Mouse (Mus musculus) thymus, adult 2 months (tissue): ENCODE measurements around the gene Zkscan5.

Source experiments
- CTCF ChIP-seq: fragments of 200-500 bp; IDR thresholded peaks from 2 replicates; pipeline ENCODE4 v1.5.1; 2012; ENCODE audit warnings: mild to moderate bottlenecking, control low read depth, low read length, moderate library complexity, borderline replicate concordance; ENCODE audit not compliant: control insufficient read depth, poor library complexity, insufficient read depth; ENCODE audit errors: extremely low read depth
- POLR2A ChIP-seq: fragments of 200-500 bp; IDR thresholded peaks from 2 replicates; pipeline ENCODE4 v1.6.1; 2012; ENCODE audit warnings: mild to moderate bottlenecking, low read length, control low read depth, moderate library complexity; ENCODE audit not compliant: control insufficient read depth, poor library complexity, insufficient read depth; ENCODE audit errors: extremely low read depth

GRCm38 (mm10) chr5:145222840-145223239, 18.5 kb downstream of the Zkscan5 start:
- no peak for TF ChIP-seq CTCF
- TF ChIP-seq POLR2A, result no peak
